Mouse (Mus musculus) forebrain, embryonic 11.5 days (tissue): ENCODE measurements at regions not wholly inside any gene's neighbourhood (a gene's known extent, or its start where the extent isn't known, plus 50 kb on each side); places are given as distances from the start of the nearest gene placed in this dataset.

ENCODE experiments used
- ATAC-seq: fragments of 200-750 bp; cut with Nextera tagmentation; replicated peaks from 2 replicates; pipeline ENCODE4 v1.8.0; 2017; ENCODE audit warnings: moderate TSS enrichment; ENCODE audit not compliant: low FRiP score
- DNase-seq: peaks from one replicate; pipeline ENCODE4 v3.0.0-alpha.2; 2017; ENCODE audit warnings: low spot score
- H3K27ac ChIP-seq: fragments of 300-500 bp; sonication (generic); 2 replicates; pipeline ENCODE4 v1.5.1; 2014; ENCODE audit warnings: low read depth, low read length
- H3K27me3 ChIP-seq: fragments of 300-500 bp; sonication (generic); 2 replicates; pipeline ENCODE4 v1.6.1; 2014; ENCODE audit warnings: mild to moderate bottlenecking, low read length, mixed read lengths; ENCODE audit not compliant: control insufficient read depth, insufficient read depth
- H3K36me3 ChIP-seq: fragments of 300-500 bp; sonication (generic); 2 replicates; pipeline ENCODE4 v1.6.1; 2014; ENCODE audit warnings: mild to moderate bottlenecking, low read length, moderate library complexity, mixed read lengths; ENCODE audit not compliant: control insufficient read depth, insufficient read depth
- H3K4me1 ChIP-seq: fragments of 300-500 bp; sonication (generic); replicated peaks from 2 replicates; pipeline ENCODE4 v1.6.1; 2014; ENCODE audit warnings: low read length, mixed read lengths; ENCODE audit not compliant: control insufficient read depth, insufficient read depth
- H3K4me2 ChIP-seq: fragments of 300-500 bp; sonication (generic); 2 replicates; pipeline ENCODE4 v1.6.1; 2014; ENCODE audit warnings: low read depth, mild to moderate bottlenecking, low read length, moderate library complexity, mixed read lengths; ENCODE audit not compliant: severe bottlenecking
- H3K4me3 ChIP-seq: fragments of 300-500 bp; sonication (generic); 2 replicates; pipeline ENCODE4 v1.5.1; 2014; ENCODE audit warnings: low read depth, low read length
- H3K9ac ChIP-seq: fragments of 300-500 bp; sonication (generic); 2 replicates; pipeline ENCODE4 v1.6.1; 2014; ENCODE audit warnings: low read length
- H3K9me3 ChIP-seq: fragments of 300-500 bp; sonication (generic); 2 replicates; pipeline ENCODE4 v1.6.1; 2016; ENCODE audit warnings: low read length, mixed read lengths; ENCODE audit not compliant: control insufficient read depth
- WGBS: fragments of 180-500 bp; shearing (Covaris S2); extraction: QIAGEN DNeasy Blood & Tissue Kit; methylation state at CpG from one replicate; pipeline ENCODE4 v1.1.7; 2014; 5-methylcytosine and 5-hydroxymethylcytosine counted together

DNA sequence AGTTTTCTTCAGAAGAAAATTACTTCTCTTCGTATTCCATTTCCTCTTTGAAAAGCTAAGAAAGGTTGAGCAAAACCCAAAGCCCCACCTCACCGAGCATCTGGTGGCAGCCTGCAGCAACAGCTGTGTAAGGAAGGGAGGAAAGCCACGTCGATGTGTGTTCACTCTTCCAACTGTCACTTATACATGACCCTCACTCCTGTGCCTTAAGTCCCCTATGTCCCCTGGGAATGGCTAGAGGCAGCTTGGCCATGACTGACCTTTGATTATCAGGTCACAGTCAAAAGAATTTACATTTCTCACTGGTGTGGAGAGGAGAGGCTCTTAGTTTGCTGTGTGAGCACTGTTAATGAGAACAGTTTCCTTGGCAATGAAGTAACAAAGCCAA, 266.8 kb upstream of the Nr5a2 start:
- Histone ChIP-seq H3K27ac (no peak overlapping the region), H3K4me3 (no peak overlapping the region), H3K36me3 (no peaks in the 10 kb centered on the region), H3K4me2 (no peak overlapping the region), H3K9me3 (no peaks in the 10 kb centered on the region), H3K27me3 (no peaks in the 10 kb centered on the region; the same call in 1 of the 2 replicates), H3K9ac (no peak overlapping the region), H3K4me1 (no peaks in the 10 kb centered on the region)
- ATAC-seq (no peak), DNase-seq (no peak)
- WGBS, result 84% methylated on average over 4 of the region's 4 CpGs

DNA sequence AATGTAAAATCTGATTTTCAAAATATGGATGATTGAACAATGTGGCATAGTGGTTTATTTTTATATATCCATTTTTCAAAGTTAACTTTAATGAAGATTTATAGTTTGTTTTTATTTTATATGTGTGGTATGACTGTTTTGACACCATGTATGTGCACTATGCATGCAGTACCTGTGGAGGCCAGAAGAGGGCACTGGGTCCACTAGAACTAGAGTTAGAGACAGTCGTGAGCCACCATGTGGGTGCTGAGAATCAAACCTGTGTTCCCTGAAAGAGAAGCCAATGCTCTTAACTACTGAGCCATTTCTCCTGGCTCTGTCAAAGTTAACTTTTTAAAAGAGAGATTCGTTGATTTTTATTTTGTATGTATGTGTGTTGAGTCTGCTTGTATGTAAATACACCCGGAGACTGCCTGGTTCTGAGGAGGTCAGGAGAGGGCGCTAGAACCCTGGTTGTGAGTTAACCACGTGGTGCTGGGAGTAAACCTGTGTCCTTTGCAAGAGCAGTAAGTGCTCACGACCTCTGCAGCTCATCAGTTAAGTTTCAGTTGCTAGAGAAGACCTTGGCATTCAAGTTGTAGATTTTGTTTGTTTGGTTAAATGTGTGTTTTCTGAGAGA, 266.3 kb upstream of the Nr5a2 start:
- Histone ChIP-seq H3K27ac (no peak overlapping the region), H3K9me3 (no peaks in the 10 kb centered on the region), H3K27me3 (no peaks in the 10 kb centered on the region; the same call in 1 of the 2 replicates), H3K4me2 (no peak overlapping the region), H3K9ac (no peak overlapping the region), H3K4me1 (peaks cover 3% of the 10 kb centered on the region; the same call in 1 of the 2 replicates), H3K36me3 (no peaks in the 10 kb centered on the region), H3K4me3 (no peak overlapping the region)
- WGBS, result 78% methylated on average over 6 of the region's 6 CpGs
- DNase-seq (no peak), ATAC-seq (no peak)

DNA sequence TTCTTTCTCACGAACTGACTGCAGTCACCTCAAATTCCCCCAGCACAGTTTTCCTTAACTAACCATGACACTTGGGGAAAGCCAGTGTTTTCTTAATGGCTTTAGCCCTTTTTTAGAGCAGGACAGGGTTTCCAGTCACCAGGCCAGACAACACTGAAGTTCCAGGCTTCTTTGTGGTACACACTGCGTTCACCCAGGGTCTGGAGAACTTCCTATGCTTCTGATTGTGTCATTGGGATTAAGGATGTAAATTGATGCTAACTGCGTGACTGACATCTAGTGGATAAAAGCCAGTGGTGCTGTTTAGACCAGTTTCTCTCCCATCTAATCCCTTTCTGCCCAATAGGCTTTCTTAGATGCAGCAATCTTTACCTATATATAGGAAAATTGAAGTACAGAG, 265.2 kb upstream of the Nr5a2 start:
- Histone ChIP-seq H3K4me2 (no peak overlapping the region), H3K4me3 (no peak overlapping the region), H3K27ac (no peak overlapping the region), H3K4me1 (peaks cover 3% of the 10 kb centered on the region; the same call in 1 of the 2 replicates), H3K9ac (no peak overlapping the region), H3K9me3 (no peaks in the 10 kb centered on the region), H3K36me3 (no peaks in the 10 kb centered on the region), H3K27me3 (no peaks in the 10 kb centered on the region; the same call in 1 of the 2 replicates)
- 29% methylated on average over 3 of the region's 3 CpGs for WGBS
- DNase-seq (no peak), ATAC-seq (peak; percentile 42)

DNA sequence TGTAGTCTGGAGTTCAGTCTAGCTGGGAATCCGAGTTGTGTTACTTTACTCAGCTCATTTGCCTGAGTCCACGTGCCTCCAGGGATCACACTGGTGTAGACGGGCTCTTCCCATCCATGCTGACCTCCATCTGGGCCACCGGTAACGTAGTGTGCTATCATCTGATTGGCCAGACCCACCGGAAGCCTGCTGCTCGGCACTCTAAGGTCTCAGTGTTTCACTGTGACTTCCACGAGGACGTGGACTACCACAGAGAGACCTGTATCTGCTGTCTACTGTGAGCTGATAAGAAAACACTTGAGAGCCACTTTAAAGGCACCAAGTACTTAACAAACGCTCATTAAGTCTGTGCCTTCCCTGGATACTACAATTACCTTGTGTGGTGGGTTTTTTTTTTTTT, 262.8 kb upstream of the Nr5a2 start:
- no peak overlapping the region for H3K4me3 ChIP-seq
- no peaks in the 10 kb centered on the region for H3K36me3 ChIP-seq
- WGBS, result 59% methylated on average over 10 of the region's 10 CpGs
- ATAC-seq (no peak), DNase-seq (no peak)
- H3K4me1 ChIP-seq, result peaks cover 3% of the 10 kb centered on the region; the same call in 1 of the 2 replicates
- no peak overlapping the region for H3K9ac ChIP-seq
- H3K27ac ChIP-seq, result no peak overlapping the region
- H3K4me2 ChIP-seq, result no peak overlapping the region
- H3K27me3 ChIP-seq, result no peaks in the 10 kb centered on the region; the same call in 1 of the 2 replicates
- H3K9me3 ChIP-seq, result no peaks in the 10 kb centered on the region

DNA sequence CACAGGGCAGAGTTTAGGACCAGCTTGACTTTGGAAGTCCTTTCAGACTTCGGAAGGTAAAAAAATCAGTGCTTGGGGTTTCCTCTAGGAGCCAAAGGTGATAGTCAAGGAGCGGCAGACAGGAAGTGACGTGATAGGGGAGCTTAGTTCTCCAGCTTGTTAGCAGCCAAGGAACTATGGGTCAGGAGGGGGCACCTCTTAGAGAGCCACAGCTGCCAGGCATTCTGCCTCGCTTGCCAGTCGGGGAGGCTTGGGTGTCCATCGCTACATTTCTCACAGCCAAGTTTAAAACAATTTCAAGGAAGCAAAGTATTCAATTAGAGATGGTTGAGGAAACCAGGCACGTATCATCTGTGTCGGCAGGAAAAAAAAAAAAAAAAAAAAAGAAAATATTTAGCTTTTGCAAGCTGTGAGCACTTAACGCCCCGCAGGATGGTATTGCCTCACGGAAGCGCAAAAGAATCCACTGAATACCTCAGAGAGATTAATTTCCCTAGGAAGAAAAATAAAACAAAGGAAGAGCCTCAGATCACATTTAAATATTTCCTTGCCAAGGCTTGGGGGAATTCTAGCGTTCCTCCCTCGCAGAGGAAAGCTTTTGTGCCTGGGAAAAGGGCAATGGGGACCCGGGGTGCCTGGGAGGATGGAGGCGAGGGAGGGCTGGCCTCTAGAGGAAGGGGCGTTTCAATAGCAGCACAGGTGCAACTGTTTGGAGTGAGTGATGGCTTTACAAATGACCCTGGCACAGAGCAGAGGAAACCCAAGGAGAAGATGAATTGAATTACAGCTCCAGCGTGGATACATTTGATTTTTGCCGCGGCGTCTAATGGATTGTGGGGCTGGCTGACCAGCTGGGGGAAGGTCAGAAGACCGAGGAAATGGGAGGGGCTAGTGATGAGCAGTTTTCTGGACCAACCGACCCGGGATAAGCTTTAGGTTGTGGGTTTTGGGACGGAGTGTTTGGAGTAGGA, 261.1 kb upstream of the Nr5a2 start:
- Histone ChIP-seq H3K4me3 (peak overlapping the region; percentile 8; the same call in 1 of the 2 replicates), H3K27ac (no peak overlapping the region), H3K27me3 (no peaks in the 10 kb centered on the region; the same call in 1 of the 2 replicates), H3K4me2 (peak overlapping the region; percentile 50), H3K4me1 (peaks cover 3% of the 10 kb centered on the region; the same call in 1 of the 2 replicates), H3K9ac (peak overlapping the region; percentile 10; the same call in 1 of the 2 replicates), H3K36me3 (no peaks in the 10 kb centered on the region), H3K9me3 (no peaks in the 10 kb centered on the region)
- ATAC-seq (0 out of 2 replicates have a peak, but pooled peaks have one; percentile 31), DNase-seq (peak; percentile 55)
- 12% methylated on average over 25 of the region's 25 CpGs for WGBS

DNA sequence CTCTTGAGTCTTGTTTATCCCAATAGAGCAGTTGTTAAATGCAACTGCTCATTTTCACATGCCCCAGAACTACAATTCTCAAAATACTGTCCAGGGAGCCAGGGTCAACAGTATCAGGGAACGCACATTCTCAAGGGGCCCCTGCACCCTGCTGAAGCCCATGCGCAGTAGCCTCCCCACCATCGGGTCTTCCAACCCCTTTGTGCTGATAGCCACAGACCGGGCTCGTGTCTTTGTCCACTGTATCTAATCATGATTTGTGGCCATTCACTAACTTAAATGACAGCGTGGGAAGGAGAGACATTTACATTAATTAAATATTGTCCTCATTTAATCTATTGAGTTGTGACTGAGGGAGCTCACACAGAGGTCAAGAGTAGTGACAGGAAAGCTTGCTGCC, 260.0 kb upstream of the Nr5a2 start:
- Histone ChIP-seq H3K4me1 (peaks cover 3% of the 10 kb centered on the region; the same call in 1 of the 2 replicates), H3K9me3 (no peaks in the 10 kb centered on the region), H3K36me3 (no peaks in the 10 kb centered on the region), H3K4me3 (no peak overlapping the region), H3K4me2 (no peak overlapping the region), H3K27ac (no peak overlapping the region), H3K9ac (no peak overlapping the region), H3K27me3 (no peaks in the 10 kb centered on the region; the same call in 1 of the 2 replicates)
- DNase-seq (no peak), ATAC-seq (peak; percentile 68; the same call in 1 of the 2 replicates)
- 41% methylated on average over 6 of the region's 6 CpGs for WGBS

DNA sequence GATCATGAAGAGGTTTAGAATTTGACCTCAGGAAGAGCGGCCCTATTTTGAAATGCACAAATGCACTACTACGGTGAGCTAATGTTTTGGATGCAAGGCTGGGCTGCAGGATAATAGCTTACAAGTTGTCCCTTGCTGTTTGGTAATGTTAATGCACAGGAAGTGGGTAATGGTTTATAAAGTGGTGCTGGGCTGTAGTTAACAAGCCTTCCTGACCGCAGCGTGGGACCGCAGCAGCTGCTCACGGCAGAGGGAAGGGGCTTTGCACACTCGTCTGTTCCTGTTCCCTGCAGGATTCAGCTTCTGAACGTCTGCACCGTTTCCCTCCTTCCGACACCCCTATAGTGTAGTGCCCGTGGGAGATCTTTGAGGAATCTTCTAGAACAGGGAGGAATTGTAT, 258.4 kb upstream of the Nr5a2 start:
- Histone ChIP-seq H3K4me1 (peaks cover 3% of the 10 kb centered on the region; the same call in 1 of the 2 replicates), H3K27ac (no peak overlapping the region), H3K9me3 (no peaks in the 10 kb centered on the region), H3K36me3 (no peaks in the 10 kb centered on the region), H3K4me3 (no peak overlapping the region), H3K27me3 (no peaks in the 10 kb centered on the region; the same call in 1 of the 2 replicates), H3K9ac (no peak overlapping the region), H3K4me2 (no peak overlapping the region)
- no peak for DNase-seq
- ATAC-seq, result no peak
- whole genome bisulfite sequencing, result 86% methylated on average over 11 of the region's 11 CpGs

DNA sequence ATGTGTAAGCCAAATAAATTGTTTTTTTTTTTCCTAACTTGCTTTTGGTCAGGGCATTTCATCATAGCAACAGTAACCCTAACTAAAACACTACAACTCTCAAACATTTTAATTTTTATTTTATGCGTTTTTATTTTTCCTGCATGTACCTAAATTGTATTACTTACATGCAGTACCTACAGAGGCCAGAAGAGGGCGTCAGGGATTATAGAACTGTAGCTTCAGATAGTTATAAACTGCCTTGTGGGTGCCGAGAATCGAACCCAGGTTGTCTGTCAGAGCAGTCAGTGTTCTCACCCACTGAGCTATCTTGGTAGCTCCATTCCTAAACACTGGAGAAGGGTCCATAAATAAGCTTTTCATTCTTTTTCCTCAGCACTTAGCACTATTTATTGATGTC, 257.8 kb upstream of the Nr5a2 start:
- Histone ChIP-seq H3K9ac (no peak overlapping the region), H3K4me3 (no peak overlapping the region), H3K27ac (no peak overlapping the region), H3K4me1 (peaks cover 3% of the 10 kb centered on the region; the same call in 1 of the 2 replicates), H3K27me3 (no peaks in the 10 kb centered on the region; the same call in 1 of the 2 replicates), H3K36me3 (no peaks in the 10 kb centered on the region), H3K9me3 (no peaks in the 10 kb centered on the region), H3K4me2 (no peak overlapping the region)
- DNase-seq, result no peak
- 77% methylated on average over 4 of the region's 4 CpGs for WGBS
- no peak for ATAC-seq
